Mouse (Mus musculus) cerebellum, adult 9-10 months (tissue): ENCODE results near the gene Slc23a2.
A peak's percentile ranks its signal among the peaks of the same experiment; 100 is the strongest.

ENCODE experiments used
- DNase-seq: peaks from one replicate; pipeline ENCODE4 v3.0.0; 2022

Gene Slc23a2

DNA sequence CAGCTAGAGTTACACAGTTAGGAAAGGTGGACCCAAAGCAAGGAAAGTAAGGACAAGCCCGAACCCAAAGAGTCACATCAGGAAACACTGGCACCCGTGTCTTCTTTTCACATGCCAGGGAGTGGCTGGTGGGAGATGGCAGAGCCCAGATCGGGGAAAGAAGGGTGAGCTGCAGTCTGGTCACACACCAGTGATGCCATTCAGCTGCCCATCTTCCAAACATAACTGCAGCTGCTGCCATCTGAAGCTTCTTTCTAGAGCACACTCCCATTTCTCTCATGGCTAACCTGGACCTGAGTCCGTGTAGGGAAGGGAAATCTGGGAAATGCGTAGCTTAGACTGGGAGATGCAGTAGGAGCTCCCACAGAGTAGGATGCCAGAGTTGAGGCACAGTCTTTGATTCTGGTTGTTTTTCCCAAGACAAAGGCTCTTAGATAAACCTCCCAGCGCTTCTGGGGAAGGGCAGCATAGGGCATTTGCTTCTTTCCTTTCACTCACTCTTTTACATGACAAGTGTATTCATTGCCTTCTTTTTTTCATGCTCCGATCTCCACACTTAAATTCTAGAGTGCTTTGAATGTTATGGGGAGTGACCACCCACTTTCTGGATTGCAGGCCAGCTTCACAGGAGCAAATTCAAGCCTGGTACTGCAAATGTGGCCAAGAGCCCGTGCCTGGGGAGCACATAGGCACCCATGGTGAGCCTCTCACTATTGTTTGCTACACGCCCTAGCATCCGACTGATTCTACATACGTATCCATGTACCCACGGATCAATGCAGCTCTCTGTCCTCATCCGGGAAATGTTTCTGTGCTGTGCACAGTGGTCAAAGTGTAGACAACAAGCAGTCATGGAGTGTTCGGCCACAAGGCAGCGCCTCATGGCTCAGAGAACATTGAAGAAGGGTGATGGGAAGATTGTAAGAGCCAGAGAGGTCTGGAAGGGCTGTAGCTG is 100.3 kb downstream of the Slc23a2 start:
- no peak for DNase-seq

DNA sequence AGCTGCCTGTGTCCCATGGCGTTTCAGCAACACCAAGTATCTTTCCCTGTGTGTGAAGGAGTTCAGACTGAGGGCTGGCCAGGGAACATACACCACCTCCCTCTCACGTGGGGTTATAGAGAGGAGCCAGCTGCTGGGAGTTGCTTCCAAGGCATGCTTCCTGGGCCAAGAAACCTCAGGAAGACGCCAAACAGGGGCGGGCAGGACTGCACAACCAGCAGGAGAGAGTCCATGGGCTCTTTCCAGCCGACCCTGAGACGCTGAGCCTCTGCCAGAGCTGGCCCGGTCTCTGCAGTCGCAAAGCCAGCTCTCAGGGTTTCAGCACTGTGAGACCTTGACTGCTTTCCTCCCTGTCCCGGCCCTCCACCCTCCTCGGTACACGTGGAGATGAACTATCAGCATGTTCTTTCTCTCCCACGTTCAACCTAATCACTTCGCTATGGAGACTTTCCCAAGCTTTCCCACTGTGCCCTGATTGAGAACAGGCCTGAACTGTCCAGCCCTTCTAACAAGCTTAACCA is 101.7 kb downstream of the Slc23a2 start:
- peak; percentile 45 for DNase-seq

DNA sequence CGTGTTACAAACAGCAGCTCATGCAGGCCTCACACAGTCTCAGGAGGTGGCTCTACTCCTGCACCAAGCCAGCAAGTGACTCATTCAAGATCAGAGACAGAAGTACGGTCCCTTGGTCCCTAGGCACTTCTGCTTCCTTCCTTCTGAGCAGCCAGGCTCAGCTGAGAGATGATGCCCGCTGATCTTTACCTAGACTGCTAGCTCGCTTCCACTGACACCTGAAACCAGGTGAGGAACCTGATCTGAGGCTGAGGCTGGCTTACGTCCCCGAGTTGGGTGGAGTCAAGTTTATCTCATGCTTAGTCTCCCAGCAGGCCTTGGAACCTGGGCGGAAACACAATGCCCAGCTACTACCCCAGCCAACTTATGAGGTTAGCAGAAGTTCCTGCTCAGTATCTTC is 105.0 kb downstream of the Slc23a2 start:
- no peak for DNase-seq

DNA sequence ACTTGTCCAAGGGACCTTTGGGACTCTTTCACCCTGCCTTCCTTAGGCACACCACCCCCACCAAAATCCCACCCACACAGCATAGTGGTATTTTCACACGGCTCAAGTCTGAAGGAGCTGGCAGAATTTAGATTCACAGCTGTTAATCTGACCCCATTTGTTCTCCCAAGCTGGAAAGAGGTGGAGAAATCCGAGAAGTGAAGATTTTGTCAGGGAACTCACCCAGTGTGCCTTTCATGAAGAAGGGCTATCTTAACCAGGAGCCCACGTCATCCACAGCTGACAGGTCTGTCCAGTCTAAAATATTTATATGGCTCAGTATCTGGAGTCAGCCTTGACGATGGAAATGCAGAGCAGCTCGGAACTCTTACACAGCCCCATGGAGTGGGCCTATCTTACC is 108.6 kb downstream of the Slc23a2 start:
- DNase-seq, result no peak

DNA sequence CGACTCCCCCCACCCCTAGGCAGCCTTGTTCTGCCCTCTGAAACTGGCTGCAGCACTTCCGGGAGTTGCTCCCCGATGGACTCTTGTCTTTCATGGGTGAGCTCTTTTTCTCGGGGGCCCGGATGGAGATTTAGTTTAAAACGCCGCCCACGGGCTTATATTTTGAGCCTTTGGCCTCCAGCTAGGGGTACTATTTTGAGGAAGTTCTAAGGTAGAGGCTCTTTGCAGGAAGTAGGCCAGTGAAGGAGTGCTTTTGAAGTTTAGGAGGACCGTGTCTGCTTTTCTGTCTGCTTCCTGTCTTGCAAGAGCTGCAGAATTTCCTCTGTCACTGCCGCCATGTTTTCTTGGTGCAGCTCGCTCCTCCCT is 109.5 kb downstream of the Slc23a2 start:
- DNase-seq, result no peak

DNA sequence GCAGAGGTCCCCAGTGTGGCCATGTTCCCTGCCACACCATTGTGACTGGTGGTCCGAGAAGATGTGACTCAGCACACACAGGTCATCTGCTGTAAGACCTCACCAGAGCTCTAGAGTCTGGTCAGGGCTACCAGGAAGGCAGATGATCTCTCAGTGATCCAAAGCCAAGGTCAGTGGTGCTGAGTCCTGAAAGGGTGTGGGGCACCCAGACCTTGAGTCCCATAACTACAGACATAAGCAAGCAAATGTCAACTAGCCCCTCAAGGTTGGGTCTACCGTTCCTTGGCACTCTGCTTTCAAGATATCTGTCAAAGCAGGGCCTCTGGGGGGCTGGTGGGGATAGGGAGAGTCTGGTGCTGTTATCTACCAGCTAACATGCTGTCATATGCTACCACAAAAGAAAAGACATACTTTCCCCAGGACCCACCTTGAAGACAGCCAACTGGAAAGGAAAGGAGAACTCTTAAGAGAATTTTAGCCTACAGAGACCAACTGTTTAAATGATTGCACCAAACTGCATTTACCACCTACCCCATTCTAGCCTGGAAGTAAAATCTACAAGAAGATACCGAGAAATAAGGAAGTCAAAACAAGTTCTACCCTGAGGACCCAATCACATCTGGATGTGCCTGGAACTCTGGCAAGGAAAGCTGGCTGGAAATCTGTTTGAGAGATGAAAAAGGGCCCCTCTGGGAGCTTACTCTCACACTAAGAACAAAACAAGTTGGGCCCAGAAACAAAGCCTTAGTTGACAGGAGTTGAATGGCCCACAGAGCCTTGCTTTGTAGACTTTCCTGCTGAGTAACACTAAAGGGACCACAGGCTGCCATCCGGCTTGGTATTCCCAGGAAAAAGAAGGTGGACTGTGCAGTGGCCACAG is 110.1 kb downstream of the Slc23a2 start:
- DNase-seq, result no peak

DNA sequence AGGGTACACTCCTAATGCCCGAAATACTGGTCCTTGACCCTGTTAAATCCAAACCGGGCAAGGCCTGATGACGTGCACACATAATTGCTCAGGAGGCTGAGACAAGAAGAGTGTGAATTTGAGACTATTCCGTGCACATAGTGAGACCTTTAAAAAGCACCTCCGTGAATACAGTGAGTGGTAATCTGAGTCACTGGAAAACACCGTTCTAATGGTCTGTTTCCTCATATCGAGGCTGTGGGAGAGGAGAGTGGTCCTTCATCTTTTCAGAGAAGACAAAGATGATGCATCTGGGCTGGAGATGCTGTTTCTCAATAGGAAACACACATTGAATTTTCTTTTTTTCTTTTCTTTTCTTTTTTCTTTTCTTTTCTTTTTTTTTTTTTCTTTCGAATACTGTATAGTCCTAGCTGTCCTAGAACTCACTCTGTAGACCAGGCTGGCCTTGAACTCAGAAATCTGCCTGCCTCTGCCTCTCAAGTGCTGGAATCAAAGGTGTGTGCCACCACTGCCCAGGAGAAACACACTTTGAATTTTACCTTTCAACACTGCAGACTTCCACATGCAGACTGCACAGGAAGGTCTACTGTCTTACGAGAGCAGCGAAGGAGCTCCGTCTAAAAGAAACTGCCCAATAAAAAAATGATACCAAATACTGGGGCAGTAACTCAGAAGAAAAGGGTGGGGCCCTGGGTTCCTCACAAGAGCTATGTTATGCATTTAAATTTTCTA is 113.4 kb downstream of the Slc23a2 start:
- DNase-seq, result no peak

DNA sequence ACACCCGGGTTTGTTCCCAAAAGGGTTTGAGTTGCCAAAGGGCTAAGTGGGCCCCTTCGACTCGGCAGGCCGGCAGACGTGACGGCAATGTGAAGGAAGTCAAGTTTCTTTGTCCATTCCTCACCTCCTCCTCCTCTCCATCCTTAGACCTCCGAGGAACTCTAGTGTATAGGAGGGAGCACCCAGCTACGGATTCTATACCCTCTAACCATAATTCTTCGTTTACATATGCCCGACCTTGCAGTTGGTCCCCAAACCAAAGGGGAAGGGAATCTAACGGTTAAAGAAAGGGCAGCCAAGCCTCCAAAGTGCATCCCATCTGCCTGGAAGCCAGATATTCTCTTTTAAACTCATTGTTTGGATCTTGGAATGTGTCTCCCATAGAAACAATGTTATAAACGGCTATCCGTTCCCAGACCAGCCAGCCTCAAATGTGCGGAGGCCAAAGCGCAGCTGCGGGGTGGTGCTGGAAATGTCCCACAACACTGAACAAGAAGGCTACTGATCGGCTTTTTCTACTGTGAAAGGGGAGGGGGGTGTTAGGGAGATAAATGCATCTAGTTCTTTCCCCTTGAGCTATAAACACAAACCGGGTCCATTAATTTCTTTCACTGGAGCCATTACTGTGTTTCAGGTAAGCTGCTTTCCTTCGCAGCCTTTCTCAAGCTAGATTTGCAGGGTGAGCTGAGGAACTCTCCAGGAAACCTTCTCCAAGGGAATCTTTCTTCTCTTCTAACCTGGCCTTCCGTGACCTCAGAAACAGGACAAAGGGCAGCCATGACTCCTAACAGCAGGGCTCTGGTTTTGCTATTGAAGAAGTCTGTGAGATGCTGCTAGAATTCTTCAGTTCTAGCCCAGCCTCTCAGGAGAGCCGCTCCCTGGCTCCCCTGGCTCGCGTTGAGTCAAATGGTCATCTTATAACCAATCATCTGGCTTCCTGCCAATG is 114.2 kb downstream of the Slc23a2 start:
- DNase-seq, result no peak

DNA sequence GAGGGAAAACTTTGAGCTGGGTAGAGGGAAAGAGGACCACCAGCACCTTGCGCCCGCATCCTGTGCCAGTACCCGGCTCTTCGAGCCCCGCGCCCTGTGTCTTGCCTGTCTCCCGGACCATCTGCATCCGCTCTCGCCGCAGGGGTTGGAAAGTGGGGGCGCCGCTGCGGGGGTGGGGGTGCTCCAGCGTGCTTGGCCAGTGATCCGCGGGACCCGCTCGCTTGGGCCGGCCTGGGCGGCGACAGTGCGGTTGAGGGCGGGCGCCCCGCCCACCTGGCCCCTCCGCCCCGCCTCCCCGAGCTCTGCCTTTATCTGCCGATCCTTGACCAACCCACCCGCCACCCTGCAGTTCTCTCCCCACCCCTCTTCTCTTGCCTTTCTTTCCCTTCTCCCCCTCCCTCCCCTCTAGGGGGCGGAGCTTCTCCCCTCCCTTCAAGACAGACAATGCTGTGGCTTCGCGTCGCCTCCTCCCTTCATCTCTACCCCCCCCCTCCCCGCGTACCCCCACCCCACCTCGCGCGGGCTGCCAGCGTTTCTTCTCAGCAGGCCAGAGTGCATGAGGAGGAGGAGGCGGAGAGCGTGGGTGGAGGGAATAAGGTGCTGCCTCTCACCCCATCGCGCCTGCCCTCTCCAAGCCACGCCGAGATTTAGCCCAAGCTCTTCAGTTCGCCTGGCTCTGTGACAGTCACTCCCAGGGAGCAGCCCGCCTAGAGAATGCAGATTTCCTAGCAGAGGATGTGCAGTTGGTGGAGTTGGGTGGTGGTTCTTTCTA is 115.1 kb downstream of the Slc23a2 start, which contains the start of gene Rassf2:
Gene Rassf2, minus strand, starts transcription at position 613 of the 772 bp plus-strand sequence.
- DNase-seq, result peak; percentile 55

DNA sequence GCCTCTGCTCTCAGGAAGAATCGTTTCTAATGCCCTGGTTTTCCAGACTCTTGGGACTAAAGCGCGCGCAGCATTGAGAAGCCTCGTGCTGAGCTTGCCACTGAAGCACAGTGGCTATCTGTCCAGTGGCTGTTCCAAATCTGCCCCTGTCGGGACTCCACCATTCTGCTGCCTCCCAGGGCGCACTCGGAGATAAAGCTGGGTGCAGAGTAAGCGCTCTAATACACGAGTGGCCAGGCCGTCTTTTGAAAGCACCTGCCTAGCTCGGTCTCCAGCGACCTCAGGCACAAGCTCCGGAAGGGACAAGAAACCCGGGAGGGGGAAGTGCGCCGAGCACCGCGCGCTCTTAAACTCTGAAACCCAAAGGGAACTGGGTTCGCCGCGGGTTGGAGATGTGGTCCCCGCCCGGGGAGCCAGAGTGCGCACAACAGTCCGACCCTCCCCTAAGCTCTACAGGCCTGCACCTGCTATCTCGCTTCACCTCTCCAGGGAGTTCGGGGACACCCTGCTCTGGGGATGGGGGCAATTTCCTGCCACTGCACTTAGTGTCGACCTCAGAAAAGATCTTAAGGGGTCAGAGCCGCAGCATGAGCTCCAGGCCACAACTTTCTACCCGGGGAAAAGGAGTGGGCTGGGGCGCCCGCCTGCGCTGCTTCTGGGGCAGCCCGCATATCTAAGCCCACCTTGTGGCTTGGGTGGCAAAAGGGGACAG is 115.9 kb downstream of the Slc23a2 start:
- no peak for DNase-seq

DNA sequence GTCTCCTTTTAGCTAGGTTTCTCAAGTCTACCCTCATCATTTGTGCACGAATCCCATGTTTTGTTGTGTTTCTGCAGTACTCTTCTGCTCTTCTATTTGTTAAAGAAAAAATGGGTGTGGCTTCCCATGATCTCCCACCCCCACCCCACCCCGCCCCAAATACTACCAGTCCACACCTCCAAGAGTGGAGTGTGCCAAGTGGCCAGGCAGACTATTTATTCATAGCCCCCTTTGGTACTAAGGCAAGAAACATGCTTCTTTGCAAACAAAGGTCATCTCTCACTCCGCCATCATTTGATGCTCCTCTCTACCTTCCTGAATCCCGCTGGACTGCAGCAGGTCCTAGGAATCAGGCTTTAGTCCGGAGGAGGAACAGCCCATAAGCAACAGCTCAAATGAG is 116.8 kb downstream of the Slc23a2 start:
- no peak for DNase-seq

DNA sequence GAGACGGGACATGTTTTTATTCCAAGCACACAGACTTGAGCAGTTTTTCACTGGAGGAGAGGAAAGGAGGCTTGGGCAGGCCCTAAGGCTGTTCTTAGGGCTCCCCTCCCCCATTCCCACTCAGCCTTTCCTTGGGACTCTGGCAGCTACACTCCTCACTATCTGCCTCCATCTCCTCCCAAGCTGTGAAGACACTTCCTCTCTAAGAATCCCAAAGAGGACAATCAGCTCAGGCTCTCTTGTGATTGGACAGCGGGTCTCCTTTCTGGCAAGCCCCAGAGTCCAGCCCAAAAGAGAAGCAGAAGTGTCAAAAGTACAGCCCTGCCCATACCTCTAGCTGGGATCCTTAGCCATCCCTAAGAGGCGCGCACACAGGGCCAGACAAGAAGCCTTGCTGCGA is 117.5 kb downstream of the Slc23a2 start:
- DNase-seq, result no peak

DNA sequence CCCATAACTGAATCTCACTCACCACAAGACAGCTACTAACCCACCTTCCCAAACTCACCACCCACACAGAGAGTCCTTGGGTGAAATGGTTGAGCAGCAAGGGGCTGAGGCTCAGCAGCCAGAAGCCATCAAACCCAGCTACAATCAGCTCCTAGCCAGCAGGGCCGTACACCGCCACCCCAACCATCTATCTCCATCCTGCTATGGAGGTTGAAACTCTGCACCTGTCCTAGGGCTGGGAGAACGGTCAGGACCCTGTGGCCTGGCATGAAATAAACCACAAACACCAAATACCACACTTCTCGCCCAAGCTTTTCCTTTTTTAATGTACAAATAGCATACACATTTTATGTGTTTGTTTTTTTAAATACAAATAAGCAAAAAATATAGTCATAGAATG is 120.9 kb downstream of the Slc23a2 start:
- DNase-seq, result no peak

DNA sequence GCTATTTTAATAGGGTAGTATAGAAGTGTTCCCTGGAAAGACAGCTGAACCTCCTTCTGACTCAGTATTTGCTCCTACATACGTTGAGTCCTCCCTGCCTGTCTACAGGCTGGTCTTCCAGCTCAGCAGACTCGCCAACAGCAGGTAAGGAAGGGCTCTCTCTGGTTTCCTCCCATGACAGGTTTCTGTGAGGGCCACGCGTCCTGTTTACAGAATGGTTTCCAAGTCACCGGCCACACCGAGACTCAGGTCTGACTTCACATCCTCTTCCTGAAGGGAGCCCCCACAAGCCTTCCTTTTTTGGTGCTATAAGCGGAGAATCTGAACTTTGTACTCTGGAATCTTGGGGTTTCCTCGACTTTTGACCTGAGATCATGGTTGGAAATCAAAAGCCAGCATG is 122.3 kb downstream of the Slc23a2 start:
- DNase-seq, result no peak

DNA sequence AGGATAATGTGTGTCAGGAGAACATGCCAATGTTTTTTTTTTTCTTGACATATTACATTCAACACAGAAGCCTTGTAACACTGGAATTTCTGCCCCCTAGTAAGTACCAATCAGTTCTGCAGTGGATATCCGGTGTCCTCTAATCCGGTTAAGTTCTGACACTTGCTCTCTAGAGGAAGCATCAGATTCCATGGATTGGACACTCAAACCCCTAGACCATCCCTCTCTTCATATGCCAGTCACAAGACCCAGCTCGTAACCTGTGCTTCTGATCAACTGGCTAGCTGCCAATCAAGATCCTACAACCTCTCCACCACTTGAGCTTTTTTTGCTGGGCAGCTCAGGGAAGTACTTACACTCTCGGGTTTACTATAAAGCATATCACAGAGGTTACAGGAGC is 123.3 kb downstream of the Slc23a2 start:
- DNase-seq, result no peak

DNA sequence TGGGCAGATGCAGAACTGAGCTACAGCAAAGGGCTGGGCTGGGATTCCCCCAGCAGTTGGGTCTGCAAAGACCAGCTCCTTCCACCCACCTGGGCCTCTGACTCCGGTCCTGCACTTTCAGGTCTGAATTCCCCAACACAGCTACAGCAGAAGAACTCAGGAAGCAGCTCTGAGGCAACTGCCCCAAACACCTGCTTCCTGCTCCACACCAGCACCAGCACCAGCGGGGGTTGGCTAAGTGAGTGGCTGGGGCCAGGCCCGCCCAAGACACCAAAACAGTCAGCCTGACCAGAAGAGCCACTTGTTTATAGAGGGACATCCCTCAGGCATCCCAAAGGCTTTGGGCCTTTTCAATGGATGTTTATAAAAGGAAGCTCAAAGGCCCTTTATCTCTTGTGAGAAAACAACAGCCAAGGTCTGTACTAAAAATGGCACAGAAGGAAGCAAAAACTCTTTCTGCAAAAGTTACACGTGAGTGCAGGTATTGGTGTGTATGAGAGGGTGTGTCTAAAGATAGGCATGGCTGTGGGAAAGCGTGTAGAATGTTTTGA is 123.8 kb downstream of the Slc23a2 start:
- DNase-seq, result no peak

DNA sequence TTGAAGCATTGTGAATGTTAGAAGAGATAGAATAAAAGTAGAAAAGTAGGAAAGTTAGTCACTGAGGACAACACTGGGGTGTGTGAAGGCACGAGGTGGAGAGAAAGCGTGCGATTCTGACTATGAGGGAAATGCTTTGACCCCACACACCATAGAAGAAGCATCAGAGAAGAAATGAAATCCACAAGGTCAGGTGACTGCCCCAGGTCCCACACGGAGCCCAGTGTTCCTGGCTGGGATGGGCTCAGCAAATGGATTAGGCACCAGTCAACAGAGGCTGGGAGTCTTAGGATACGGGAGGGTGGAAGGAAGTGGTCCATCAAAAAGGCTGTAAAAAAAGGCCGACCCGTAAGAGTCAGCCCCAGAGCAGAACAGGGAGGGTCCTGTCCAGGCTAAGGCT is 124.5 kb downstream of the Slc23a2 start:
- DNase-seq, result no peak

DNA sequence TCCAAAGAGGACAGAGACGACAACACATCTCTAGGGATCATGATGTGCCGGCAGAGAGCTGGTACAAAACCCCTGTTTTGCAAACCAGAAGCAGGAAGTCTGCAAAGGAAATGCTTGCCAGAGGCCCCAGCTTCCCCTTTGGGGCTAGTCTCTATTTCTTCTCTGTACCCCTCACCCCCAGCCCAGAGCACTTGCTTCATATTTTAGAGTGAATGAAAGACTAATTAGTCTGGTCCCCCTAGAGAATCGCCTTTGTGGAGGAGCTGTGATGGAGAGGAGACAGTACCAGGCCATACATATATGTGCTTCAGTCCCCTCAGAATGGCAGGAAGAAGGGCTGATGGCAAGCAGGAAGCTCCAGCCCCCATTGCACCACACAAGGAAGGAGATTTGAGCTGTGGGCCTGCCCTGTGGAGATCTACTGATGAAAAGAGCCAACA is 125.5 kb downstream of the Slc23a2 start:
- DNase-seq, result no peak

DNA sequence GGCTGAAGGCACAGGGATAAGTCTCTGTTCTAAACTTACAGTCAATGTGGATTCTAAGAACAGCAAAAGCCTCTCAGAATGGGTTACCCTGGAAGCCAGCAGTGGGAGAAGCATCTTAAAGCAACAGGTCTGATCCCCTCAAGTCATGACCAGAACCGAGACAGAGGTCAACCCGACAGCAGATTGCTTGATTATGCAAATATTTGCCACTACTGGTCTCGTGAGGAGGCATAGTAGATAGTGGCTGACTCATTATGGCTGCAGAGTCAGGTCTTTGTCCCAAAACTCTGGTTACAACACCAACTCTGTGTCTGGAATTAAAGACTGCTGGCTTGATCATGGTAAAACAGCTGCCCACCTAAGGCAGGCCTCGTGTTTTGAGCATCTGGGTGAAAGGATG is 126.8 kb downstream of the Slc23a2 start:
- no peak for DNase-seq

DNA sequence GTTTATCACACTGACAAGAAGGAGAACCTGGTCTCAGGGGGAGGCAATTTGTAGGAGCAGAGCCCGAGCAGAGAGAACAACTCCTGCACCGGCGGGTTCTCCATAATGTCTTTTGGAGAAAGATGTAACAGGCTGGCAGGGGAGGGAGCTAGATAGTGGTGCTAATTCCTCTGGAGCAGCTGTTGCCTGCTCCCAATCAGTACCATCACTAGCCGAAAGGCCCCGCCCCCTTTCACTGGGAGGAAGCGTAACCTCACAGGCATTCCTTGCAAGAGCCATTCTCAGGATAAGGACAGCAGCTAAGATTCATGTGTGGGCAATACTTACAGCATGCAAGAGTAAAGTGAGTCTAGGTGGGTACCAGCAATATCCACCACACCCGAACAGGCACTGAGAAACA is 127.3 kb downstream of the Slc23a2 start:
- no peak for DNase-seq
